Mouse (Mus musculus): Measurements from ENCODE around the gene Wasf3.

DNA sequence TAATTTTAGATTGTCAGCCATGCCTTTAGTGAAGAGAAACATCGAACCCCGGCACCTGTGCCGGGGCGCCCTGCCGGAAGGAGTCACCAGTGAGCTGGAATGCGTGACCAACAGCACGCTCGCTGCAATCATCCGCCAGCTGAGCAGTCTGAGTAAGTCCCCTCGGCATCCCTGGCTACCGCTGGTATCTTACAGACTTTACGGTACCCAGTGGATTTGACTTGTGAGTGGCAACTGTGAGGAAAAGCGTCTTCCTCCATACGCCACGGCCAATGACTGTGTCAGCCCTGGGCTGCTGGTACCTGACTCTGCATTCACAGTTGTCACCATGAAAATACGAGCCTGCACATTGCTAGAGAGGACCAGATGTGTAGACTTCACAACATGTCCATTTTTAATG is 50.5 kb downstream of the Wasf3 start:
- no peak for TF ChIP-seq CTCF (IDR thresholded peaks at IDR 0.05)
- TF ChIP-seq EP300 (IDR thresholded peaks at IDR 0.05; ENCODE audit: insufficient read depth, low read depth, low read length) = no peak
- no peak for TF ChIP-seq POLR2A (IDR thresholded peaks at IDR 0.05; ENCODE audit: insufficient read depth, low read depth, low read length)

Measured in heart, adult 2 months (tissue).